Mouse (Mus musculus): Measurements from ENCODE around the gene Thsd1.

DNA sequence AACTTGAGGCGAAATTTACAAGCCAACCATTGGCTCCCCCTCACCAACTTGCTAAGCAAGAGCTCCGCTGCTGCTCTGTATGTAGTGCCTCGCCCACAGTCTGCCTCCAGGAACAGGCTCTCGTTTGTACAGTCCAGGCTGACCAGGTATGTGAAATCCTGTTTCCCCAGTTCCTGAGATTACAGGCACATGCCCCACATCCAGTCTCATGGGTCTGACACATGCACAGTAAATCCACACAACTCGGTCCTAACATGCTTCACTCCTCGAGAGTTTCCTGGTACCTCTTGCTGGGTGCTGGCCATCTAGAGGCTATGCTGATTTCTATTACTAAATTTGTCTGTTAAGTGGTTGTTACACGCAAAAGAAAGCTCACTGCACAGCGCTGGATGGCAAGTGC lies 752 bp upstream of the Thsd1 start:
- TF ChIP-seq CTCF (IDR thresholded peaks at IDR 0.05; ENCODE audit: borderline replicate concordance, insufficient read depth, low read depth, low read length) (no peak), POLR2A (IDR thresholded peaks at IDR 0.05; ENCODE audit: borderline replicate concordance, insufficient read depth, low read length) (no peak)

Measured in cerebellum, adult 2 months (tissue).